Mouse (Mus musculus): ENCODE data around the gene Hpf1. TPM values are rescaled to one million over a fixed set of nuclear protein-coding genes. Genes with fewer than 3 reads are reported as not detected.

Gene Hpf1
- total and polyA plus RNA-seq, 2 experiments from 2014 or later = 47.0 to 110 TPM

GRCm38 (mm10) chr8:60870231-60871193 lies 19.7 kb upstream of the Hpf1 start:
- TF ChIP-seq CTCF (IDR thresholded peaks at IDR 0.05; ENCODE audit: low read depth) = no peak
- Histone ChIP-seq H3K9ac (no peak overlapping the region), H3K9me3 (ENCODE audit: low read length) (no peaks in the 10 kb centered on the region), H3K4me3 (ENCODE audit: low read depth, low read length) (no peak overlapping the region), H3K27ac (ENCODE audit: low read depth, low read length) (no peak overlapping the region), H3K27me3 (ENCODE audit: insufficient read depth, low read length) (no peaks in the 10 kb centered on the region), H3K36me3 (ENCODE audit: insufficient read depth) (no peaks in the 10 kb centered on the region), H3K4me1 (ENCODE audit: insufficient read depth) (no peaks in the 10 kb centered on the region), H3K4me2 (ENCODE audit: low read depth) (no peak overlapping the region)
- DNase-seq = no peak
- no peak for ATAC-seq
- 83% methylated on average over 13 of the region's 13 CpGs for WGBS

- Histone ChIP-seq H3K9ac (no peak overlapping the region), H3K27me3 (ENCODE audit: insufficient read depth, low read length) (no peaks in the 10 kb centered on the region), H3K4me3 (ENCODE audit: low read depth, low read length) (no peak overlapping the region), H3K27ac (ENCODE audit: low read depth, low read length) (no peak overlapping the region), H3K4me2 (ENCODE audit: low read depth) (no peak overlapping the region), H3K36me3 (ENCODE audit: insufficient read depth) (no peaks in the 10 kb centered on the region), H3K9me3 (ENCODE audit: low read length) (no peaks in the 10 kb centered on the region), H3K4me1 (ENCODE audit: insufficient read depth) (no peaks in the 10 kb centered on the region)
- WGBS = 86% methylated on average over 2 of the region's 2 CpGs
- DNase-seq = no peak
- no peak for TF ChIP-seq CTCF (IDR thresholded peaks at IDR 0.05; ENCODE audit: low read depth)
- ATAC-seq = no peak
These were observed 11.6 kb upstream of the Hpf1 start for GRCm38 (mm10) chr8:60878617-60879016.

GRCm38 (mm10) chr8:60883419-60884137 lies 6.6 kb upstream of the Hpf1 start:
- ATAC-seq = no peak
- no peak for DNase-seq
- no peaks in the 10 kb centered on the region for H3K36me3 ChIP-seq (ENCODE audit: insufficient read depth)
- no peak overlapping the region for H3K4me3 ChIP-seq (ENCODE audit: low read depth, low read length)
- H3K27ac ChIP-seq (ENCODE audit: low read depth, low read length) = no peak overlapping the region
- H3K9me3 ChIP-seq (ENCODE audit: low read length) = no peaks in the 10 kb centered on the region
- 72% methylated on average over 4 of the region's 4 CpGs for WGBS
- no peaks in the 10 kb centered on the region for H3K4me1 ChIP-seq (ENCODE audit: insufficient read depth)
- no peak for TF ChIP-seq CTCF (IDR thresholded peaks at IDR 0.05; ENCODE audit: low read depth)
- H3K9ac ChIP-seq = no peak overlapping the region
- no peak overlapping the region for H3K4me2 ChIP-seq (ENCODE audit: low read depth)
- H3K27me3 ChIP-seq (ENCODE audit: insufficient read depth, low read length) = no peaks in the 10 kb centered on the region

- TF ChIP-seq CTCF (IDR thresholded peaks at IDR 0.05; ENCODE audit: low read depth) = no peak
- Histone ChIP-seq H3K4me2 (ENCODE audit: low read depth) (no peak overlapping the region), H3K4me3 (ENCODE audit: low read depth, low read length) (no peak overlapping the region), H3K36me3 (ENCODE audit: insufficient read depth) (no peaks in the 10 kb centered on the region), H3K9ac (no peak overlapping the region), H3K27ac (ENCODE audit: low read depth, low read length) (no peak overlapping the region), H3K9me3 (ENCODE audit: low read length) (no peaks in the 10 kb centered on the region), H3K4me1 (ENCODE audit: insufficient read depth) (peaks cover 9% of the 10 kb centered on the region), H3K27me3 (ENCODE audit: insufficient read depth, low read length) (no peaks in the 10 kb centered on the region)
- 26% methylated on average over 6 of the region's 6 CpGs for WGBS
- no peak for DNase-seq
- ATAC-seq = no peak
These were observed 3.5 kb upstream of the Hpf1 start for GRCm38 (mm10) chr8:60886736-60887135.

GRCm38 (mm10) chr8:60889131-60889842 lies 931 bp upstream of the Hpf1 start:
- no peak for ATAC-seq
- no peaks in the 10 kb centered on the region for H3K27me3 ChIP-seq (ENCODE audit: insufficient read depth, low read length)
- H3K9ac ChIP-seq = no peak overlapping the region
- TF ChIP-seq CTCF (IDR thresholded peaks at IDR 0.05; ENCODE audit: low read depth) = no peak
- peak overlapping the region; percentile 69; the same call in 1 of the 2 replicates for H3K4me3 ChIP-seq (ENCODE audit: low read depth, low read length)
- H3K9me3 ChIP-seq (ENCODE audit: low read length) = no peaks in the 10 kb centered on the region
- DNase-seq = no peak
- no peaks in the 10 kb centered on the region for H3K36me3 ChIP-seq (ENCODE audit: insufficient read depth)
- WGBS = 77% methylated on average over 11 of the region's 11 CpGs
- H3K27ac ChIP-seq (ENCODE audit: low read depth, low read length) = no peak overlapping the region
- H3K4me1 ChIP-seq (ENCODE audit: insufficient read depth) = peaks cover 9% of the 10 kb centered on the region
- peak overlapping the region; percentile 64; the same call in 1 of the 2 replicates for H3K4me2 ChIP-seq (ENCODE audit: low read depth)

GRCm38 (mm10) chr8:60890520-60890874 lies 279 bp downstream of the Hpf1 start:
- Histone ChIP-seq H3K27me3 (ENCODE audit: insufficient read depth, low read length) (no peaks in the 10 kb centered on the region), H3K4me3 (ENCODE audit: low read depth, low read length) (peak overlapping the region; percentile 69), H3K36me3 (ENCODE audit: insufficient read depth) (no peaks in the 10 kb centered on the region), H3K9ac (peak overlapping the region; percentile 72), H3K27ac (ENCODE audit: low read depth, low read length) (peak overlapping the region; percentile 60; the same call in 1 of the 2 replicates), H3K4me1 (ENCODE audit: insufficient read depth) (peaks cover 9% of the 10 kb centered on the region), H3K9me3 (ENCODE audit: low read length) (no peaks in the 10 kb centered on the region), H3K4me2 (ENCODE audit: low read depth) (peak overlapping the region; percentile 64)
- DNase-seq (no peak), ATAC-seq (peak; percentile 49; the same call in 1 of the 2 replicates)
- 1% methylated on average over 23 of the region's 23 CpGs for WGBS
- TF ChIP-seq CTCF (IDR thresholded peaks at IDR 0.05; ENCODE audit: low read depth) = no peak

Data from forebrain, postnatal 0 days (tissue).